Mouse (Mus musculus): ENCODE data around the gene Neil1.

DNA sequence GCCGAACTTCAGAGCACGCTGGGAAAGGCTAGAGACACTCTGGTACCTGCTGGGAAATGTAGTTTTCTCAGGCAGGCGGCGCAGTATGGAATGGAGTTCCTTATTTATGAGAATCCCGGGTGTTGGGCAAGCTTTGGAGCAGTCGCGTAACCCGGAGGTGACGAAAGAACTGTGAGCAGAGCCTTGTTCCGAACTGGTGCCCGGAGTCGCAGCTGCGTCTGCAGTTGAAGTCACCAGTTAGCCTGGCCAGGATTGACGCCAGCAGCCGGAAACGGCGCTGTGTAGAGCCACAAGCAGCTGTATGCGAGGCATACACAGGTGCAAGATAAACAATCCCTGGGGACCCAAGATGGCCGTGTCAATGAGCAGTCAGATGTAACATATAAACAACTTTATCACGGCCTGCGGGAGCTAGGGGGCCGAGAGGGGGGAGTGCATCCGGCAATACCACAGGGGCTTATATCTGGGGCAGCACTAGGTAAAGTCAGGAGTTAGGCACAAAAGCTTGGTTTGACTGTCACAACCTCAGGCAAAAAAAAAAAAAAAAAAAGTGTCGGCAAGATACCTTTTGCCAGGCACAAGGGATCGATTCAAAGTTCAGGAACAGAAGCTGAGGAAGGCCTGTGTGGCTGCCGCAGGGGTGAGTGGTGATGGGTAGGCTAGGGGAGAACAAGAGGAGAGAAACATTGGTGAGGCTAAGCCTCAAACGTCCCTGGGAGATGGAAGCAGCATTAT lies at the start of gene Neil1:
- TF ChIP-seq CTCF (IDR thresholded peaks at IDR 0.05; ENCODE audit: low read depth, low read length) = no peak
- no peak; the same call in 1 of the 2 replicates for TF ChIP-seq POLR2A (IDR thresholded peaks at IDR 0.05; ENCODE audit: borderline replicate concordance, low read depth, low read length)
